Mouse (Mus musculus): ENCODE measurements around the gene Spcs1. TPM values are rescaled to one million over a fixed set of nuclear protein-coding genes. Genes with fewer than 3 reads are reported as not detected.

Spcs1 gene
- polyA plus RNA-seq (2021; fragmentation: Nextera tagmentation), result 565 and 597 TPM in 2 replicates
- long read RNA-seq, experiment 1, transcript Spcs1-204 (4 exons, 949 nt), result major isoform, 308 of 332 reads
- long read RNA-seq, experiment 1, transcript Spcs1-207 (4 exons, 1,008 nt), result minor isoform, 6 of 332 reads
- long read RNA-seq, experiment 1, partial matches to known transcripts, result 11 of 332 reads
- long read RNA-seq, experiment 1, other reads (novel, unspliced or antisense), result 6 of 332 reads
- long read RNA-seq, experiment 2, transcript Spcs1-204 (4 exons, 949 nt), result major isoform, 58 of 61 reads
- long read RNA-seq, experiment 2, partial matches to known transcripts, result 1 of 61 reads
- long read RNA-seq, experiment 2, other reads (novel, unspliced or antisense), result 2 of 61 reads

GRCm38 (mm10) chr14:31001307-31002205 lies at the start of gene Spcs1, which contains the start of gene Glt8d1:
Gene Spcs1, minus strand, starts transcription at chr14:31001672.
Gene Glt8d1, plus strand, starts transcription at chr14:31001400.

GRCm38 (mm10) chr14:31018860-31019291 lies 17.4 kb upstream of the Spcs1 start, which contains the start of the genes Pbrm1 and Gnl3:
Gene Pbrm1, plus strand, starts transcription at chr14:31019138.
Gene Gnl3, minus strand, starts transcription at chr14:31019152.

GRCm38 (mm10) chr14:30951154-30951825 lies 50.2 kb downstream of the Spcs1 start, which contains the start of gene Nek4:
Gene Nek4, plus strand, starts transcription at chr14:30951377.

Other genes with a start within 250 kb of the Spcs1 start
- 5.5 and 5.9 TPM in 2 replicates for gene Tmem110, start 176.1 kb downstream of the Spcs1 start, polyA plus RNA-seq (2021; fragmentation: Nextera tagmentation)
- gene Mustn1, start 122.5 kb downstream of the Spcs1 start, polyA plus RNA-seq (2021; fragmentation: Nextera tagmentation), result 1.2 and 1.3 TPM in 2 replicates
- gene Itih4, start 115.2 kb downstream of the Spcs1 start, polyA plus RNA-seq (2021; fragmentation: Nextera tagmentation), result not detected in 2 replicates
- gene Itih3, start 77.9 kb downstream of the Spcs1 start, polyA plus RNA-seq (2021; fragmentation: Nextera tagmentation), result 15.1 and 21.6 TPM in 2 replicates
- not detected in 2 replicates for gene Itih1, start 58.4 kb downstream of the Spcs1 start, polyA plus RNA-seq (2021; fragmentation: Nextera tagmentation)
- 6.8 and 8.2 TPM in 2 replicates for gene Nek4, start 50.3 kb downstream of the Spcs1 start, polyA plus RNA-seq (2021; fragmentation: Nextera tagmentation)
- 14.6 and 14.9 TPM in 2 replicates for gene Glt8d1, start 272 bp downstream of the Spcs1 start, polyA plus RNA-seq (2021; fragmentation: Nextera tagmentation)
- gene Pbrm1, start 17.5 kb upstream of the Spcs1 start, polyA plus RNA-seq (2021; fragmentation: Nextera tagmentation), result 7.9 and 9.7 TPM in 2 replicates
- 14.9 TPM in 2 replicates for gene Gnl3, start 17.5 kb upstream of the Spcs1 start, polyA plus RNA-seq (2021; fragmentation: Nextera tagmentation)
- 136 and 163 TPM in 2 replicates for gene Smim4, start 127.3 kb upstream of the Spcs1 start, polyA plus RNA-seq (2021; fragmentation: Nextera tagmentation)
- gene Nt5dc2, start 129.4 kb upstream of the Spcs1 start, polyA plus RNA-seq (2021; fragmentation: Nextera tagmentation), result 23.3 and 23.4 TPM in 2 replicates
- gene Stab1, start 167.0 kb upstream of the Spcs1 start, polyA plus RNA-seq (2021; fragmentation: Nextera tagmentation), result 6.7 and 8.1 TPM in 2 replicates
- gene Tnnc1, start 206.6 kb upstream of the Spcs1 start, polyA plus RNA-seq (2021; fragmentation: Nextera tagmentation), result 2.8 and 5.2 TPM in 2 replicates
- gene Nisch, start 215.3 kb upstream of the Spcs1 start, polyA plus RNA-seq (2021; fragmentation: Nextera tagmentation), result 170 and 174 TPM in 2 replicates
- gene Sema3g, start 216.2 kb upstream of the Spcs1 start, polyA plus RNA-seq (2021; fragmentation: Nextera tagmentation), result 0.06 and 0.13 TPM in 2 replicates
- gene Phf7, start 249.6 kb upstream of the Spcs1 start, polyA plus RNA-seq (2021; fragmentation: Nextera tagmentation), result 3.5 and 4.3 TPM in 2 replicates
- gene Bap1, start 249.8 kb upstream of the Spcs1 start, polyA plus RNA-seq (2021; fragmentation: Nextera tagmentation), result 66.7 and 67.4 TPM in 2 replicates